In genomic region chr1:182143288-182143687, GRCm38 (mm10) we compare ENCODE assay signal across 11 mouse cellular contexts. TPM values are rescaled to one million over a fixed set of nuclear protein-coding genes. Genes with fewer than 3 reads are reported as not detected.
DNase-seq lines count a peak whose midpoint lies in the region; ATAC-seq and TF ChIP-seq lines count a peak whose summit lies in the region.
"Had no signal": no experiment of that assay in that cellular context is flagged by ENCODE, and none has a peak within 500 bp of the region (broad histone marks: within the 10 kb centered on the region; RNA-seq: fewer than 3 reads in every experiment).

No protein-coding gene starts in this region.

- H3K9ac ChIP-seq in ES-Bruce4 (ENCODE audit: low read depth, poor library complexity, severe bottlenecking): no peak overlapping the region
- no peak overlapping the region for H3K9ac ChIP-seq in midbrain, embryonic 13.5 days (replicated peaks)
- H3K9ac ChIP-seq: hindbrain, embryonic 14.5 days; limb, embryonic 13.5 days; neural tube, embryonic 13.5 days had no signal

- ATAC-seq in midbrain, embryonic 13.5 days: no peak

- H3K4me1 ChIP-seq in ES-Bruce4 (ENCODE audit: control insufficient read depth, insufficient read depth, low read length): no peaks in the 10 kb centered on the region
- no peaks in the 10 kb centered on the region for H3K4me1 ChIP-seq in midbrain, embryonic 13.5 days (replicated peaks)
- H3K4me1 ChIP-seq: neural tube, embryonic 13.5 days had no signal

- no peak for TF ChIP-seq EP300 in ES-Bruce4 (IDR thresholded peaks at IDR 0.05; ENCODE audit: insufficient read depth, low read depth, low read length)

- H3K36me3 ChIP-seq in ES-Bruce4 (ENCODE audit: control insufficient read depth, insufficient read depth, low read length, poor library complexity, severe bottlenecking): no peaks in the 10 kb centered on the region
- H3K36me3 ChIP-seq in midbrain, embryonic 13.5 days: no peaks in the 10 kb centered on the region
- H3K36me3 ChIP-seq: limb, embryonic 13.5 days; neural tube, embryonic 13.5 days had no signal

- H3K4me3 ChIP-seq in ES-Bruce4 (ENCODE audit: low read depth, low read length): no peak overlapping the region
- no peak overlapping the region for H3K4me3 ChIP-seq in midbrain, embryonic 13.5 days (replicated peaks)
- H3K4me3 ChIP-seq: limb, embryonic 13.5 days; neural tube, embryonic 13.5 days had no signal

- H3K4me2 ChIP-seq in midbrain, embryonic 13.5 days (replicated peaks): no peak overlapping the region
- H3K4me2 ChIP-seq: hindbrain, embryonic 14.5 days; limb, embryonic 13.5 days; neural tube, embryonic 13.5 days had no signal

- no peaks in the 10 kb centered on the region for H3K9me3 ChIP-seq in ES-Bruce4 (replicated peaks; ENCODE audit: control insufficient read depth, insufficient read depth, low read length, poor library complexity, severe bottlenecking)
- no peaks in the 10 kb centered on the region for H3K9me3 ChIP-seq in midbrain, embryonic 13.5 days
- H3K9me3 ChIP-seq: limb, embryonic 13.5 days; neural tube, embryonic 13.5 days had no signal

- H3K27me3 ChIP-seq in ES-Bruce4 (ENCODE audit: control insufficient read depth, insufficient read depth, low read length, poor library complexity, severe bottlenecking): no peaks in the 10 kb centered on the region
- no peaks in the 10 kb centered on the region; the same call in 1 of the 2 replicates for H3K27me3 ChIP-seq in midbrain, embryonic 13.5 days
- H3K27me3 ChIP-seq: limb, embryonic 13.5 days; neural tube, embryonic 13.5 days had no signal

- peak; percentile 32 for DNase-seq in kidney, postnatal 10 days
- no peak for DNase-seq in kidney, adult 9 months
- DNase-seq in c-Kit-negative CD71-positive TER-119-positive erythroid progenitor cells, embryonic 14.5 days (ENCODE audit: low read depth, low spot score): peak; percentile 37
- DNase-seq in retina, embryonic 14.5 days (ENCODE audit: low spot score): peak; percentile 53
- no peak for DNase-seq in right cerebral cortex, adult 18-20 months
- no peak for DNase-seq in neural tube, embryonic 10.5 days (ENCODE audit: extremely low spot score, low spot score)

- WGBS in midbrain, embryonic 13.5 days: 77% methylated on average over 8 of the region's 8 CpGs

- no peak for TF ChIP-seq POLR2A in ES-Bruce4 (IDR thresholded peaks at IDR 0.05; ENCODE audit: insufficient read depth, low read length)

- peak; percentile 80 for TF ChIP-seq CTCF in ES-Bruce4 (IDR thresholded peaks at IDR 0.05; ENCODE audit: low read depth, low read length)

- H3K27ac ChIP-seq in ES-Bruce4 (ENCODE audit: insufficient read depth, low read length): no peak overlapping the region
- H3K27ac ChIP-seq in midbrain, embryonic 13.5 days: no peak overlapping the region
- H3K27ac ChIP-seq: hindbrain, embryonic 14.5 days; limb, embryonic 13.5 days; neural tube, embryonic 13.5 days had no signal

RNA-seq across cellular contexts. Expression of gene Srp9, which starts 18.8 kb away (rescaled TPM):
- 87.8 and 89.0 TPM in 2 replicates for polyA plus RNA-seq in ES-Bruce4 (2011; ENCODE audit: insufficient read depth, insufficient read length, low read depth, missing spikeins)
- 135 and 142 TPM in 2 replicates for polyA plus RNA-seq in midbrain, embryonic 13.5 days (2015; fragmentation: Nextera tagmentation; extraction: Ambion mirVana)

RNA-seq across cellular contexts. Expression of gene Vmn1r1, which starts 21.0 kb away (rescaled TPM):
- polyA plus RNA-seq in ES-Bruce4 (2011; ENCODE audit: insufficient read depth, insufficient read length, low read depth, missing spikeins): not detected in 2 replicates
- polyA plus RNA-seq in midbrain, embryonic 13.5 days (2015; fragmentation: Nextera tagmentation; extraction: Ambion mirVana): not detected in 2 replicates
- polyA plus RNA-seq: hindbrain, embryonic 14.5 days; limb, embryonic 13.5 days; neural tube, embryonic 13.5 days had no signal

Comparison
In these comparisons a context has a peak if more than half of its experiments do, and no peak if none do; other contexts are left out.
1. DNase-seq: peak in kidney, postnatal 10 days (single experiment), c-Kit-negative CD71-positive TER-119-positive erythroid progenitor cells, embryonic 14.5 days (single experiment) and retina, embryonic 14.5 days (single experiment); none in kidney, adult 9 months (single experiment), right cerebral cortex, adult 18-20 months (single experiment) and neural tube, embryonic 10.5 days (single experiment).